Mouse (Mus musculus) myocyte (in vitro differentiated cells): Measurements from ENCODE around the gene Vmn1r198. TPM values are rescaled to one million over a fixed set of nuclear protein-coding genes. Genes with fewer than 3 reads are reported as not detected.
"Not testable (repeated sequence)": the region's sequence is repeated elsewhere in the genome, so short reads cannot be mapped to it uniquely, and the experiment has no call there.

Experiments used
- H3K27me3 ChIP-seq: one replicate; pipeline ENCODE4 v1.6.1; 2011; ENCODE audit not compliant: control insufficient read depth, insufficient read depth, insufficient read length
- H3K36me3 ChIP-seq: one replicate; pipeline ENCODE4 v1.6.1; 2011; ENCODE audit not compliant: control insufficient read depth, insufficient read depth
- H3K4me2 ChIP-seq: one replicate; pipeline ENCODE4 v1.6.1; 2011; ENCODE audit warnings: low read depth, control low read depth
- H3K4me3 ChIP-seq: one replicate; pipeline ENCODE4 v1.5.1; 2011; ENCODE audit warnings: mild to moderate bottlenecking, control low read depth, moderate library complexity
- H3K79me2 ChIP-seq: one replicate; pipeline ENCODE4 v1.6.1; 2011; ENCODE audit not compliant: control insufficient read depth, insufficient read depth
- H3ac ChIP-seq: one replicate; pipeline ENCODE4 v1.6.1; 2011; ENCODE audit not compliant: control insufficient read depth, insufficient read length
- CEBPB ChIP-seq: IDR thresholded peaks from 2 replicates; pipeline ENCODE4 v1.6.1; 2011; ENCODE audit warnings: mild to moderate bottlenecking, moderate library complexity; ENCODE audit not compliant: poor library complexity, insufficient read depth, severe bottlenecking
- E2F4 ChIP-seq: IDR thresholded peaks from one replicate; pipeline ENCODE4 v1.6.1; 2011; ENCODE audit warnings: mild to moderate bottlenecking, control low read depth, moderate library complexity; ENCODE audit not compliant: insufficient read depth
- MAX ChIP-seq: IDR thresholded peaks from one replicate; pipeline ENCODE4 v1.6.1; 2011; ENCODE audit warnings: low read depth, mild to moderate bottlenecking, control low read depth
- MYOD1 ChIP-seq, 3 experiments: IDR thresholded peaks; one replicate each; pipeline ENCODE4 v1.6.1; 2011; ENCODE audit warnings: control low read depth in 2 of 3, low read depth in 2 of 3, mild to moderate bottlenecking in 2 of 3, moderate library complexity in 1 of 3; ENCODE audit not compliant: insufficient read length in 2 of 3, control insufficient read depth in 1 of 3
- MYOG ChIP-seq, 3 experiments: IDR thresholded peaks; one replicate each; pipeline ENCODE4 v1.6.1; 2011; ENCODE audit warnings: control low read depth in 2 of 3, low read depth in 2 of 3, mild to moderate bottlenecking in 2 of 3; ENCODE audit not compliant: insufficient read length in 2 of 3, control insufficient read depth in 1 of 3, insufficient read depth in 1 of 3
- POLR2A ChIP-seq: IDR thresholded peaks from one replicate; pipeline ENCODE4 v1.6.1; 2011; ENCODE audit warnings: low read depth, mild to moderate bottlenecking, control low read depth, moderate library complexity; ENCODE audit not compliant: insufficient read length
- POLR2AphosphoS2 ChIP-seq: IDR thresholded peaks from one replicate; pipeline ENCODE4 v1.6.1; 2011; ENCODE audit warnings: low read depth, control low read depth; ENCODE audit not compliant: insufficient read length
- REST ChIP-seq: IDR thresholded peaks from one replicate; pipeline ENCODE4 v1.6.1; 2011; ENCODE audit warnings: mild to moderate bottlenecking, control low read depth, moderate library complexity; ENCODE audit not compliant: insufficient read depth, insufficient read length
- SRF ChIP-seq: IDR thresholded peaks from one replicate; pipeline ENCODE4 v1.6.1; 2011; ENCODE audit warnings: low read depth; ENCODE audit not compliant: control insufficient read depth, insufficient read length
- TCF12 ChIP-seq: IDR thresholded peaks from one replicate; pipeline ENCODE4 v1.6.1; 2011; ENCODE audit warnings: mild to moderate bottlenecking, control low read depth; ENCODE audit not compliant: poor library complexity, insufficient read depth, severe bottlenecking
- TCF3 ChIP-seq: IDR thresholded peaks from one replicate; pipeline ENCODE4 v1.6.1; 2011; ENCODE audit warnings: low read depth, control low read depth; ENCODE audit not compliant: insufficient read length
- USF1 ChIP-seq: IDR thresholded peaks from one replicate; pipeline ENCODE4 v1.6.1; 2011; ENCODE audit warnings: low read depth, mild to moderate bottlenecking, control low read depth, moderate library complexity
- polyA plus RNA-seq: library from polyadenylated mRNA; unstranded; fragments of >200 nt; fragmentation: generic; extraction: Trizol; gene quantifications from one replicate; pipeline ENCODE4 v1.2.1, GENCODE M21; 2012; ENCODE audit warnings: missing spikeins

Gene Vmn1r198
- polyA plus RNA-seq, 1 experiment: not detected

DNA sequence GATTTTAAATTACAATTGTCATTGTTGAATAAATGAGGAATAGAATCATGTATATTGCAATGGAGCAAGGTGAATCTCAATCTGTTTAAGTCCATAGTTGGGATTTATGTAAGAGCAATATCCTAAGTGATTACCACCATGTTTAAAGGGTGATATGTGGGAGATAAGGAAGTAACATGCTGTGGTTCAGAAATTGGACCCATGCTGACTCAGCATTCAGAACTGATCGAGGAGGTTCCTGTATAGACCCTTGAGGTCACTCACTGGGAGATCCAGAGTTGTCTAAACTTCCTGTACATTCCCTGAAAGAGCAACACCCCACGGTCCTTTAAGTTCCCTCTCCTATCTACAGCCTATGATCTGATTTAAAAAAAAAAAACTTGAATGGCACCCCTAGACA lies 16.9 kb upstream of the Vmn1r198 start:
- Histone ChIP-seq H3K27me3 (no peaks in the 10 kb centered on the region), H3K4me3 (no peak overlapping the region), H3K4me2 (no peak overlapping the region), H3K36me3 (no peaks in the 10 kb centered on the region), H3ac (no peak overlapping the region), H3K79me2 (no peaks in the 10 kb centered on the region)
- TF ChIP-seq E2F4: no peak
- TF ChIP-seq SRF: no peak
- no peak for TF ChIP-seq POLR2AphosphoS2
- no peak for TF ChIP-seq CEBPB

DNA sequence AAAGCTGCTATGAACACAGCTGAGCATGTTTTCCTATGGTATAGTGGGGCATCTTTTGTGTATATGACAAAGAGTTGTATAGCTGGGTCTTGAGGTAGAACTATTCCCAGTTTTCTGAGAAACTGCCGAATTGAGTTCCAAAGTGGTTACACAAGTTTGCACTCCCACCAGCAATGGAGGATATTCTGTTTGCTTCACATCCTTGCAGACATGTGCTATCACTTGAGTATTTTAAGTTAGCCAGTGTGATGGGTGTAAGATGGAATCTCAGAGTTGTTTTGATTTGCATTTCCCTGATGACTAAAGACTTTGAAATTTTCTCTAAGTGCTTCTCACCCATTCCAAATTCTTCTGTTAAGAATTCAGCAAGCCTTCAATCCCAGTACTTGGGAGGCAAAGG lies 14.6 kb upstream of the Vmn1r198 start:
- Histone ChIP-seq H3K36me3 (no peaks in the 10 kb centered on the region), H3K79me2 (no peaks in the 10 kb centered on the region), H3ac (no peak overlapping the region), H3K27me3 (no peaks in the 10 kb centered on the region), H3K4me3 (no peak overlapping the region), H3K4me2 (no peak overlapping the region)
- TF ChIP-seq REST: no peak
- TF ChIP-seq SRF: no peak
- TF ChIP-seq MYOG (IDR thresholded peaks at IDR 0.05; ENCODE audit: control insufficient read depth in 1 of 3, insufficient read depth in 1 of 3, insufficient read length in 2 of 3, low read depth in 2 of 3): no peak
- TF ChIP-seq MAX: no peak
- TF ChIP-seq POLR2AphosphoS2: no peak
- TF ChIP-seq MYOD1 (IDR thresholded peaks at IDR 0.05; ENCODE audit: control insufficient read depth in 1 of 3, insufficient read length in 2 of 3, low read depth in 2 of 3): no peak
- no peak for TF ChIP-seq TCF12
- TF ChIP-seq TCF3: no peak
- TF ChIP-seq USF1: no peak

DNA sequence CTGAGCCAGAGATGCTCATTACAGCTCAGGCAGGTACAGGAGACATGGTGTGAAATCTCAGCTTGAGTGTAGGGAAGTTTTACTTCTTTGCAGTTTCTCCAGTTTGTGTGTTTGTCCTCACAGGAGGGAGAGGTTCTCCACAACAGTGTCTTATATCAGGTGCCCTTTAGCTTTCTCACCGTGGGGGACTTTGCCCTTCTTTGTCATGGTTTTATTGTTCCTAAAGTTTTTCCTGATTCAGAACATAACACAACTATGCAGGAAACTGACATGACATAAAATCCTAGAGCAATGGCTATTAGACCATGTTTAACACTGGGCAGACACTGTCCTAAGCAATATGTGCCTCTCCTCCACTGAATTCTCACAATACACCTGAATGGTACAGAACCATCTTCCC lies 649 bp downstream of the Vmn1r198 start:
- no peak overlapping the region for H3K4me2 ChIP-seq
- H3K27me3 ChIP-seq: no peaks in the 10 kb centered on the region
- H3K79me2 ChIP-seq: no peaks in the 10 kb centered on the region
- no peaks in the 10 kb centered on the region for H3K36me3 ChIP-seq
- H3ac ChIP-seq: no peak overlapping the region
- TF ChIP-seq SRF (no peak), MYOG (IDR thresholded peaks at IDR 0.05; ENCODE audit: control insufficient read depth in 1 of 3, insufficient read depth in 1 of 3, insufficient read length in 2 of 3, low read depth in 2 of 3) (no peak), CEBPB (no peak), MAX (no peak), POLR2A (no peak), POLR2AphosphoS2 (no peak), TCF3 (no peak), MYOD1 (IDR thresholded peaks at IDR 0.05; ENCODE audit: control insufficient read depth in 1 of 3, insufficient read length in 2 of 3, low read depth in 2 of 3) (no peak), TCF12 (no peak), REST (no peak), USF1 (no peak), E2F4 (no peak)
- no peak overlapping the region for H3K4me3 ChIP-seq

DNA sequence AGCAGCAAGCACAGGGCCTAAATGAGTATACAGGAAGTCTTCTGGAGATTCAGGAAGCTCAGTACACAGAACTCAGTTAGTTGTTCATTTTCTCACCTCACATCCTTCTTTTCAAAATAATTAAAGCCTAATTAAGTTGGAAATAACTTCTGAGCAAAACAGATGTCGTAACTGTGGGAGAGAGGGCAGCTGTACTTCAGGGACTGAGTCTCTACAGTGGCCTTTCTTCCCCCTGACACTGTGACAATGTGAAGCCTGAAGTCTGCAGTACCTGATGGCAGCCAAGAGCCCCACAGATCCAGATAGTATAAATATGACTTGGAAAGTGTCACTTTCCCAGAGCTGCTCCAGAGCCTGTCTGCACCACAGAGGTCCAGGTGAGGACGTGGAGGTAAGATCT lies 29.4 kb downstream of the Vmn1r198 start, which contains the start of gene Vmn1r199:
Gene Vmn1r199, plus strand, starts transcription at position 301 of the 400 bp plus-strand sequence.
- H3K79me2 ChIP-seq: no peaks in the 10 kb centered on the region
- TF ChIP-seq POLR2A: no peak
- no peak for TF ChIP-seq MYOG (IDR thresholded peaks at IDR 0.05; ENCODE audit: control insufficient read depth in 1 of 3, insufficient read depth in 1 of 3, insufficient read length in 2 of 3, low read depth in 2 of 3)
- no peak for TF ChIP-seq TCF3

GRCm38 (mm10) chr13:22381128-22381527 lies 31.0 kb downstream of the Vmn1r198 start:
- not testable (repeated sequence) for H3K27me3 ChIP-seq, H3K36me3 ChIP-seq, H3K4me3 ChIP-seq, H3ac ChIP-seq, H3K79me2 ChIP-seq, H3K4me2 ChIP-seq

More for the DNA sequence above, 29.4 kb downstream of the Vmn1r198 start, which contains the start of gene Vmn1r199:
- H3K4me2 ChIP-seq: no peak within 1 kb of the TSS
- H3K36me3 ChIP-seq: no peaks in the 10 kb centered on the region
- H3K4me3 ChIP-seq: no peak within 1 kb of the TSS
- H3K27me3 ChIP-seq: no peaks in the 10 kb centered on the region
- no peak within 1 kb of the TSS for H3ac ChIP-seq

DNA sequence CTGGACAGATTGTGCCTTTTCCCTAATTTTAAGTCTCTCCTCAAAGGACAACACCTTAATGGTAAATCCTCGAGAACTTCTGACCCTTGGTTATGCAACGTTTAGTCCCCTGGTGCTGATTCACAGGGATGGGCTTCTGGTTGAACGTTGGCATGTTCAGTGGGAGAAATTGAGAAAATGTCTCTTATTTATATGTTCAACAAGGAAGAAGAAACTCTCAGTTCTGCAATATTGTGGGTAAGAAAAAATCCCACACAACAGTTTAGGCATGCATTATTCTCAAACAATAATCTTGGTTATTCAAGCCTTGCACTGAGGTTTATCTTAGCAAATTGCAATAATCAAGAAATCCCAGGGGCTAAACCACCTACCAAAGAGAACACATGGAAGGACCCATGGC lies 33.2 kb downstream of the Vmn1r198 start:
- Histone ChIP-seq H3K36me3 (no peaks in the 10 kb centered on the region), H3K79me2 (no peaks in the 10 kb centered on the region), H3ac (no peak overlapping the region), H3K27me3 (no peaks in the 10 kb centered on the region), H3K4me3 (no peak overlapping the region), H3K4me2 (no peak overlapping the region)
- no peak for TF ChIP-seq POLR2A
- TF ChIP-seq MAX: no peak
- TF ChIP-seq REST: no peak
- no peak for TF ChIP-seq TCF12
- no peak for TF ChIP-seq SRF
- TF ChIP-seq CEBPB: no peak
- TF ChIP-seq USF1: no peak
- TF ChIP-seq E2F4: no peak
- no peak for TF ChIP-seq TCF3
- no peak for TF ChIP-seq MYOG (IDR thresholded peaks at IDR 0.05; ENCODE audit: control insufficient read depth in 1 of 3, insufficient read depth in 1 of 3, insufficient read length in 2 of 3, low read depth in 2 of 3)
- TF ChIP-seq POLR2AphosphoS2: no peak
- no peak for TF ChIP-seq MYOD1 (IDR thresholded peaks at IDR 0.05; ENCODE audit: control insufficient read depth in 1 of 3, insufficient read length in 2 of 3, low read depth in 2 of 3)
